Mouse (Mus musculus): ENCODE data around the gene Samd14. TPM values are rescaled to one million over a fixed set of nuclear protein-coding genes. Genes with fewer than 3 reads are reported as not detected.

The Samd14 gene
- polyA plus RNA-seq, 2 experiments, result 25.5 to 46.0 TPM

GRCm38 (mm10) chr11:94976199-94976598 is 33.5 kb upstream of the Samd14 start, which contains the start of gene Sgca:
Gene Sgca (minus strand): TSS chr11:94976327.
- Histone ChIP-seq H3K9me3 (ENCODE audit: control insufficient read depth, low read length) (no peaks in the 10 kb centered on the region), H3K27me3 (ENCODE audit: control insufficient read depth, insufficient read depth, low read length) (no peaks in the 10 kb centered on the region), H3K27ac (replicated peaks; ENCODE audit: low read depth, low read length) (no peak within 1 kb of the TSS), H3K4me3 (replicated peaks; ENCODE audit: low read length) (no peak within 1 kb of the TSS), H3K4me2 (replicated peaks; ENCODE audit: low read depth, low read length, severe bottlenecking) (no peak within 1 kb of the TSS), H3K36me3 (ENCODE audit: control insufficient read depth, insufficient read depth, low read length) (no peaks in the 10 kb centered on the region), H3K9ac (ENCODE audit: low read depth, low read length, severe bottlenecking) (no peak within 1 kb of the TSS), H3K4me1 (ENCODE audit: control insufficient read depth, insufficient read depth, low read length) (peaks cover 7% of the 10 kb centered on the region)
- no peak for DNase-seq (ENCODE audit: low spot score)
- no peak for TF ChIP-seq POLR2A (IDR thresholded peaks at IDR 0.05; ENCODE audit: borderline replicate concordance, extremely low read depth, insufficient read depth, insufficient read length)
- no peak for ATAC-seq (ENCODE audit: low FRiP score, low read depth)
- WGBS, result 65% methylated on average over 5 of the region's 5 CpGs

- Histone ChIP-seq H3K4me2 (replicated peaks; ENCODE audit: low read depth, low read length, severe bottlenecking) (peak overlapping the region; percentile 48), H3K27me3 (ENCODE audit: control insufficient read depth, insufficient read depth, low read length) (no peaks in the 10 kb centered on the region), H3K4me3 (replicated peaks; ENCODE audit: low read length) (peak overlapping the region; percentile 25), H3K36me3 (ENCODE audit: control insufficient read depth, insufficient read depth, low read length) (no peaks in the 10 kb centered on the region), H3K9ac (ENCODE audit: low read depth, low read length, severe bottlenecking) (0 out of 2 replicates have a peak overlapping the region, but pooled peaks have one; percentile 18), H3K4me1 (ENCODE audit: control insufficient read depth, insufficient read depth, low read length) (peaks cover 7% of the 10 kb centered on the region), H3K9me3 (ENCODE audit: control insufficient read depth, low read length) (no peaks in the 10 kb centered on the region), H3K27ac (replicated peaks; ENCODE audit: low read depth, low read length) (no peak overlapping the region)
- WGBS, result 44% methylated on average over 9 of the region's 9 CpGs
- no peak for TF ChIP-seq POLR2A (IDR thresholded peaks at IDR 0.05; ENCODE audit: borderline replicate concordance, extremely low read depth, insufficient read depth, insufficient read length)
- ATAC-seq (ENCODE audit: low FRiP score, low read depth) (peak; percentile 17; the same call in 1 of the 2 replicates), DNase-seq (ENCODE audit: low spot score) (no peak)
Measured at GRCm38 (mm10) chr11:94978178-94978915, 31.3 kb upstream of the Samd14 start.

GRCm38 (mm10) chr11:94978947-94979346 is 30.7 kb upstream of the Samd14 start:
- Histone ChIP-seq H3K9me3 (ENCODE audit: control insufficient read depth, low read length) (no peaks in the 10 kb centered on the region), H3K27ac (replicated peaks; ENCODE audit: low read depth, low read length) (no peak overlapping the region), H3K36me3 (ENCODE audit: control insufficient read depth, insufficient read depth, low read length) (no peaks in the 10 kb centered on the region), H3K4me1 (ENCODE audit: control insufficient read depth, insufficient read depth, low read length) (peaks cover 7% of the 10 kb centered on the region), H3K27me3 (ENCODE audit: control insufficient read depth, insufficient read depth, low read length) (no peaks in the 10 kb centered on the region), H3K9ac (ENCODE audit: low read depth, low read length, severe bottlenecking) (0 out of 2 replicates have a peak overlapping the region, but pooled peaks have one; percentile 18), H3K4me2 (replicated peaks; ENCODE audit: low read depth, low read length, severe bottlenecking) (peak overlapping the region; percentile 48), H3K4me3 (replicated peaks; ENCODE audit: low read length) (peak overlapping the region; percentile 25)
- WGBS, result under 1% methylated on average over 20 of the region's 20 CpGs
- TF ChIP-seq POLR2A (IDR thresholded peaks at IDR 0.05; ENCODE audit: borderline replicate concordance, extremely low read depth, insufficient read depth, insufficient read length), result 0 out of 2 replicates have a peak, but pooled peaks have one; percentile 45
- ATAC-seq (ENCODE audit: low FRiP score, low read depth), result peak; percentile 92
- peak; percentile 95 for DNase-seq (ENCODE audit: low spot score)

GRCm38 (mm10) chr11:94979462-94980179 is 30.1 kb upstream of the Samd14 start:
- H3K9ac ChIP-seq (ENCODE audit: low read depth, low read length, severe bottlenecking), result no peak overlapping the region
- H3K27me3 ChIP-seq (ENCODE audit: control insufficient read depth, insufficient read depth, low read length), result no peaks in the 10 kb centered on the region
- H3K4me3 ChIP-seq (replicated peaks; ENCODE audit: low read length), result no peak overlapping the region; the same call in 1 of the 2 replicates
- DNase-seq (ENCODE audit: low spot score), result no peak
- ATAC-seq (ENCODE audit: low FRiP score, low read depth), result no peak
- H3K27ac ChIP-seq (replicated peaks; ENCODE audit: low read depth, low read length), result no peak overlapping the region
- H3K4me2 ChIP-seq (replicated peaks; ENCODE audit: low read depth, low read length, severe bottlenecking), result peak overlapping the region; percentile 48; the same call in 1 of the 2 replicates
- H3K4me1 ChIP-seq (ENCODE audit: control insufficient read depth, insufficient read depth, low read length), result peaks cover 7% of the 10 kb centered on the region
- 78% methylated on average over 11 of the region's 11 CpGs for WGBS
- TF ChIP-seq POLR2A (IDR thresholded peaks at IDR 0.05; ENCODE audit: borderline replicate concordance, extremely low read depth, insufficient read depth, insufficient read length), result no peak
- H3K36me3 ChIP-seq (ENCODE audit: control insufficient read depth, insufficient read depth, low read length), result no peaks in the 10 kb centered on the region
- no peaks in the 10 kb centered on the region for H3K9me3 ChIP-seq (ENCODE audit: control insufficient read depth, low read length)

GRCm38 (mm10) chr11:94985140-94985539 is 24.5 kb upstream of the Samd14 start:
- Histone ChIP-seq H3K27ac (replicated peaks; ENCODE audit: low read depth, low read length) (no peak overlapping the region), H3K4me2 (replicated peaks; ENCODE audit: low read depth, low read length, severe bottlenecking) (no peak overlapping the region), H3K4me1 (ENCODE audit: control insufficient read depth, insufficient read depth, low read length) (peaks cover 23% of the 10 kb centered on the region), H3K9ac (ENCODE audit: low read depth, low read length, severe bottlenecking) (no peak overlapping the region), H3K36me3 (ENCODE audit: control insufficient read depth, insufficient read depth, low read length) (no peaks in the 10 kb centered on the region), H3K27me3 (ENCODE audit: control insufficient read depth, insufficient read depth, low read length) (no peaks in the 10 kb centered on the region), H3K4me3 (replicated peaks; ENCODE audit: low read length) (no peak overlapping the region), H3K9me3 (ENCODE audit: control insufficient read depth, low read length) (no peaks in the 10 kb centered on the region)
- no peak for TF ChIP-seq POLR2A (IDR thresholded peaks at IDR 0.05; ENCODE audit: borderline replicate concordance, extremely low read depth, insufficient read depth, insufficient read length)
- ATAC-seq (ENCODE audit: low FRiP score, low read depth) (no peak), DNase-seq (ENCODE audit: low spot score) (no peak)
- WGBS, result 33% methylated on average over 1 of the region's 1 CpGs

Measured in limb, embryonic 14.5 days (tissue).